Mouse (Mus musculus) layer of hippocampus, adult 9-11 months (tissue): ENCODE data around the gene Gbp4.
"Not testable (repeated sequence)": the region's sequence is repeated elsewhere in the genome, so short reads cannot be mapped to it uniquely, and the experiment has no call there.

Experiments used
- DNase-seq: peaks from one replicate; pipeline ENCODE4 v3.0.0; 2022

Gene Gbp4

DNA sequence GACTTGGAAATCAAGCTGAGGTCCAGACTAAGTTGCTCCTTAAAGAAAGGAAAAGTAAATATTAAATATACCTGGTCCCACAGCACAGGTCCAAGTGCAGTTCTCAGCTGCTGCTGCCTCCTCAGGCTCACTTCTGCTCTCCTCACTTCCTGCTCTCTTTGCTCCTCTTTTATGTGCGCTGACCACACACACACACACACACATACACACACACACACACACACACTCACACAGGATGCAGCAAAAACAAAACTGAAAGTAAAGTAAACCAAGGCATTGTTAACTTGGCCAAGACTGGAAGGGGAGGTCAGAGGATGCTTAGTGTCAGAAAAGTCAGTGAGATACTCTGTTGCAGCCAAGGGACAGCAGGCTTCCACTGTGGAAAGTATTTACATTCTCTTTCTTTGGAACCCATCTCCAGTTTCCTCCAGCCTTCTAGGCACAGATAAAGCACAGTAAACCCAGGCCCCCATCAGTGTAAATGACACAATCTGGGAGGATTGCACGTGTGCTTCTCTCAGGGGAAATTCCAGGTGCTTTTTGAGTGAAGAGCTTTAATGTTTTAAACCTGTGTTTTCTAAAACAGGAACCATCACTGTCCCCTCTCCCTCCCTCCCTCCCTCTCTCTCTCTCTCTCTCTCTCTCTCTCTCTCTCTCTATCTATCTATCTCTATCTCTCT is at the start of gene Gbp4, which contains the start of the genes Gbp9 and Gbp8:
TSS of gene Gbp4 (minus strand) at position 178 of the 680 bp plus-strand sequence.
TSS of gene Gbp9 (minus strand) at position 131 of the 680 bp plus-strand sequence.
TSS of gene Gbp8 (minus strand) at position 132 of the 680 bp plus-strand sequence.
- not testable (repeated sequence) for DNase-seq

- DNase-seq = no peak
These were observed 42.1 kb upstream of the Gbp4 start for GRCm38 (mm10) chr5:105181446-105181845.

- DNase-seq = no peak
These were observed 17.2 kb upstream of the Gbp4 start for GRCm38 (mm10) chr5:105156582-105156981.

DNA sequence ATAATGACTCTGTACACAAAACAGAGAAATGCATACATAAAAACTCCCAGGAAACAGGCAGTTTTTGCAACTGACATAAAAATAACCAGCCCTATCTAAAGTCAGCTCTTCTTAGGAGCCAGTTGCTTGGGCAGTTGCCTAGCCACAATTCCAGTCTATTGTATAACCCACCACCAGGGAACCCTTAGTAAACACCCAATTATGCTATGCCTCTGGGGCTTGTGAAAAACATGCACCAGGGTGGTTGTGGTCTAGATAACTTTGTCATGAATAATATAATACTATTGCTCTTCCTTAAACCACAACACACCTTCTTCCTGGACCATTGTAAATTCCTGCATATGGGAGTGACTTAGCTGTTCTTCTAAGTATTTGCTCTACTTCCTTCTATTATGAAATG is 14.7 kb upstream of the Gbp4 start:
- DNase-seq = no peak

DNA sequence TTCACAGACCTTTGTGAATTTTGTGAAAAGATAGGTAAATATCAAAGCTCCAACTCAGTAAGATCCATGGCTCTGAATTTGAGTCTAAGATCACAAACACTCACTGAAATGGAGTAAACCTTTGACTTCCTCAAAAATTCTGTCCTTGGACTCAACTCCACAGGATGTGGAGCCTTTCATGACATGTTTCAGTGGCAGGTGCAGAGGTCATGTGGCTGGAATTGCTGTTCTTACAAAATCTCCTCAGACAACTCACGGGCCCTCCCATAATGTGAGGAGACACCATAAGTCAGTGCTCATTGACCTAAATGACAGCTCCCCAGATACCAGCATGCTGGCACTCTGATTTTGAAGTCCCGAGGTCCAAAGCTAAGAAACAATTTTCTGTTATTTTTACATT is 8.7 kb upstream of the Gbp4 start:
- DNase-seq = not testable (repeated sequence)

GRCm38 (mm10) chr5:105146447-105146846 is 7.1 kb upstream of the Gbp4 start:
- DNase-seq = no peak

GRCm38 (mm10) chr5:105145731-105146130 is 6.3 kb upstream of the Gbp4 start:
- DNase-seq = not testable (repeated sequence)

GRCm38 (mm10) chr5:105140089-105140810 is 864 bp upstream of the Gbp4 start:
- DNase-seq = not testable (repeated sequence)

DNA sequence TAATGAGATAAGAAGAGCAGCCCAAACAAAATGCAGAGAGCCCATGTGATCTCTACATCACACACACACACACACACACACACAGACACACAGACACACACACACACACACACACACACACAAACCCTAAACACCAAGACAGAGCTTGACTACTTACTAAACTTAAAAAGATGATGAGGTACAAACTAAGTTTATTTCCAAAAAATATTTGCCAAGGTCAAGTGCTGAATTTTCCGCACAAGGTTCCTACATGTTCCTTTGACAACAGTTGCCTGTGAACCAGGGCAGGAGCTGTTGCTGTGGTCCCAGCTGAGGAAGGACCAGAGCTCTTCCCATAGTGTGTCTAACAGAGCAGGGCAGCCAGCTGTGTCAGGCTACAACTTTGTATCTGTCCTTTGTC is 480 bp downstream of the Gbp4 start:
- DNase-seq = no peak

DNA sequence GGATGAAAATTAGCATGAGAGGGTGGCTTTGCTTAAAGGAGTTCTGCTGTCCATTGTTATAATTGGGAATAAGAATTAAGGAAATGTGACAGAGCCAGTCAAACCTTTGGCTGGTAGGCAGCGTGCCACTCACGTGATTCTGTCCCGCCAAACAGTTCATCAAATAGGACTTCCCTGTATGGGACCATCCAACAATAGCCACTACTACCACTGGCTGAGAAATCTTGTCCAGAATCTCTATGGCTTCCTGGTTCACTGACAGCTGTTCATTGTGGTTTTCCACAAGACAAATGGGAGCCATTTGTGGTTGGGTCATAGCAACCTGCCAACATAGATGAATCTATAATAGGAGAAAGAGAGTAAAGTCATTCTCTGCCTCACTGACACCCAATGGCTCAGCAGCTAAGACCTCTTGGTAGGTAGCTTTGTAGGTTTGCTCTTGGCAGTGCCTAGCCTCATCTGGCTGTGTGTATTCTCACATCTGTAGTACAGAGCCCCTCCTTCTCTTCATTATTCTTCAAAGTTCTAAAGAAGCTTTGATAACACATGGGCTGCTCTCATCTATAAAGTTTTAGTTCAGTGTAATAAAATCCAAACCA is 2.6 kb downstream of the Gbp4 start:
- not testable (repeated sequence) for DNase-seq

DNA sequence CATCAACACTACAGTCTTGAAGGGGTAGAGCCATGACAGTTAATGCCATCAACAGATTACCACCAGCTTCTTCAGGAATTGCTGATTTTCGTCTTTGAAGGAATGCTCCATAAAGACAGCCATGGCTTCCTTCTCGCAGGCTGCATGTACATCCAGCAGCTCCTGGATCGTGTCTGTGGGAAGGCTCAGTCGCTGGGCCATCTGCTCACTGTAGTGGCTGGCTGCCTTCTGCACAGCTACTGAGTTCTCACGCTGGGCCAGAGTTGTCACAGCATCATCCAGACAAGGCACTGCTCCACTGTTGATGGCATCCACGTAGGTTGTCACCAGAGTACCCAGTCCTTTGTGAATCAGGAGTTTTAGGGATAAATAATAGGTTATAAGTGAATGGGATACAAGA is 17.7 kb downstream of the Gbp4 start:
- peak; percentile 13 for DNase-seq

- DNase-seq = no peak
These were observed 23.6 kb downstream of the Gbp4 start for GRCm38 (mm10) chr5:105115740-105116139.

DNA sequence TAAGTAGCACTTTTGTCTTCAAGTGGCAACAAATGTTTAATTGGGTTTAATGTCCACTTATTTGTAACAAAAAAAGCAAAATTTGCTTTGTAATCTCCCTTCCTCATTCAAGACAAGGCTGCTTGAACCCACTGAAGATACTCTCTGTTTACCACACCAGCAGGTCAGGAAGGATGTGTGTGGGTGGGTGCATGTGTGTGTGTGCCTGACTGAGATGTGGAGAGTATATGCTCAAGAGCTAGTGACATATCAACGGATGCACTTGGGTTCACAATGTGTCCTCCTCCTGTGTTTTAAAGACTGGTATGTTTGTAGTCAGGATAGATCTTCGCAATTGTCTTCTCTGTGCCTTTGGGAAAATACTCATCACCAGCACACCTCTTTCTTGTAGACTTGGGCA is 24.7 kb downstream of the Gbp4 start:
- no peak for DNase-seq

DNA sequence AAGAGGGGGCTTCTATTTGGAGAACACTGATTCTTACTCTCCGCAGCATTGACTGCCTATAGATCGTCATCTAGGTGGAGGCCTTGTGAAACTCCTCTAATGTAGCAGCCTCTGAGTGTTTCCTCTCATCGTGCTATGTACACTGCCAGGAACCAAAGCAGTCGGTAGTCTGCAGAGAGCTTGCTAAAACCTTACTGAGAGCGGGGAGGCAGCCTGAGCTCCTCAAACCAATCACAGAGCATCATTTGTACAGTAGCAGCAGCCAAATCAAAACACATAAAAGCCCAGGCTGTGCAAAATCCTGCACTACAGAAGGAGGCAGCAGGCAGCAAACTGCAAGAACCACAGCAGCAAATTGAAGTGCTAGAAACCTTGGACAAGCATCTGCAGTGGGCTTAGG is 25.7 kb downstream of the Gbp4 start:
- DNase-seq = no peak

GRCm38 (mm10) chr5:105110271-105110852 is 29.0 kb downstream of the Gbp4 start:
- DNase-seq = peak; percentile 50

GRCm38 (mm10) chr5:105109775-105110174 is 29.6 kb downstream of the Gbp4 start:
- not testable (repeated sequence) for DNase-seq

DNA sequence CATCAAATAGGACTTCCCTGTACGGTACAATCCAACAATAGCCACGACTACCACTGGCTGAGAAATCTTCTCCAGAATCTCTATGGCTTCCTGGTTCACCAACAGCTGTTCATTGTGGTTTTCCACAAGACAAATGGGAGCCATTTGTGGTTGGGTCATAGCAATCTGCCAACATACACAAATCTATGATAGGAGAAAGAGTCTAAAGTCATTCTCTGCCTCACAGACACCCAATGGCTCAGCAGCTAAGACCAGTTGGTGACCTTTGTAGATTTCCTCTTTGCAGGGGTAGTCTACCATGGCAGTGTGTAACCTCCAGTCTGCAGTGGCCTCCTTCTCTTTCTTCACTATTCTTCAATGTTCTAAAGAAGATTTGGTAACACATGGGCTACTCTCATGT is 33.7 kb downstream of the Gbp4 start:
- not testable (repeated sequence) for DNase-seq

- no peak for DNase-seq
These were observed 57.5 kb downstream of the Gbp4 start for GRCm38 (mm10) chr5:105081900-105082299.

DNA sequence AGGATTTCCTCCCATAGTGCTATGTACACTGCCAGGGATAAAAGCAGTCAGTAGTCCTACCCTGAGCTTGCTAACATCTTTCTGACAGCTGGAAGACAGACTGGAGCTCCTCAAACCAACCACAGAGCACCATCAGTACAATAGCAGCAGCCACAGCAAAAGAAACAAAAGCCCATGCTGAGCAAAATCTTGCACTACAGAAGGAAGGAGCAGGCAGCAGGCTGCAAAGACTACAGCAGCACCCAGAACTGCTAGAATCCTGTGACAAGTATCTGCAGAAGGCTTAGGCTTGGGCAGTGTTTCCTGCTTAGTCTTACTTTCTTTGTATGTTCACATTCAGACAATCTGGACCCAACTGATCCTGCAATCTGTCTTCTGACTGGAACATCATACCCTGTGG is 71.0 kb downstream of the Gbp4 start:
- not testable (repeated sequence) for DNase-seq
